Mouse (Mus musculus): Measurements from ENCODE around the gene Mecom.

Gene Mecom

GRCm38 (mm10) chr3:29953269-29953668 is 594.5 kb downstream of the Mecom start:
- no peaks in the 10 kb centered on the region for H3K27me3 ChIP-seq (ENCODE audit: control insufficient read depth, insufficient read depth, low read length, poor library complexity, severe bottlenecking)
- no peaks in the 10 kb centered on the region for H3K36me3 ChIP-seq (ENCODE audit: control insufficient read depth, insufficient read depth, low read length, poor library complexity, severe bottlenecking)
- no peak for DNase-seq (ENCODE audit: low read depth, low spot score)

- DNase-seq (ENCODE audit: low read depth, low spot score): no peak
- no peaks in the 10 kb centered on the region for H3K27me3 ChIP-seq (ENCODE audit: control insufficient read depth, insufficient read depth, low read length, poor library complexity, severe bottlenecking)
- H3K36me3 ChIP-seq (ENCODE audit: control insufficient read depth, insufficient read depth, low read length, poor library complexity, severe bottlenecking): no peaks in the 10 kb centered on the region
Observed at GRCm38 (mm10) chr3:29950853-29951252, 597.0 kb downstream of the Mecom start.

DNA sequence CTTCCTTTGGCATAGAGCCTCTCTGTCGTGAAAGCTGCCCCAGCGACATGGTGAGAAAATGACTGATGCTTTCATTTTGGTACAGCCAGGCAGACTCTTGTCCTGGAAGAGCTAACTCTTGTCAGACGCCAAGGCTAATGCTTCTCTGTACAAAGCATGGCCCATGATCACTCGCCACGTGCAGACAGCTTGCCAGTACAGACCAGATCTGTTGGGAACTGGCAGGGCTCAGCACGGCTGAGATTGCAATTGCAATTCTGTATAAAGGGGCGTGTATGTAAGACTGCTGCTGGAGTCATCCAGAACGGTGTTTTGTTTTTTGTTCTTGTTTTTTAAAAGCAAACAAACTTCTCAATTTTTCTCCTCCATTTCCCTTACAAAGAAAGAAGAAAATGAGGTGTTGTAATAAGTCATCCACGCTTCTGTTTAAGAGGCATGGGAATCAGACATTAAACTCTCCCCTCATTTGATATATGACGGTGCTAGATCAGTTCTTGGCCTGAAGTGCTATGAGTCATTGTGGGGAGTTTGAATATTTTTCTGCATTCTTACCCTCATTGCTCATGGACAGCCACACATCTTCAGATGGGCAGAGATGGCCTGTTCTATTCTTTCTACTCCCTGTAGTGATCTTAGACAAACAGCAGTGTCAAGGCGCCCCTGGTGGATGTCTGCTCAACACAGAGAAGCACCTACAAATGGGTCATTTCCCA is 644.1 kb downstream of the Mecom start:
- no peak for DNase-seq (ENCODE audit: low read depth, low spot score)
- no peaks in the 10 kb centered on the region for H3K27me3 ChIP-seq (ENCODE audit: control insufficient read depth, insufficient read depth, low read length, poor library complexity, severe bottlenecking)

More for the DNA sequence above, 644.1 kb downstream of the Mecom start:
- no peaks in the 10 kb centered on the region for H3K36me3 ChIP-seq (ENCODE audit: control insufficient read depth, insufficient read depth, low read length, poor library complexity, severe bottlenecking)
